Mouse (Mus musculus): ENCODE results near the gene Gpr88. TPM values are rescaled to one million over a fixed set of nuclear protein-coding genes. Genes with fewer than 3 reads are reported as not detected.

The Gpr88 gene
- total and polyA plus RNA-seq, 2 experiments from 2014 or later = 0.15 TPM; not detected in 1

GRCm38 (mm10) chr3:116290041-116290815, 36.9 kb upstream of the Gpr88 start:
- TF ChIP-seq EP300 (IDR thresholded peaks at IDR 0.05; ENCODE audit: low read depth) = no peak
- TF ChIP-seq CTCF (IDR thresholded peaks at IDR 0.05; ENCODE audit: low read depth) = no peak
- WGBS = 75% methylated on average over 9 of the region's 9 CpGs

GRCm38 (mm10) chr3:116288833-116289232, 35.5 kb upstream of the Gpr88 start:
- TF ChIP-seq EP300 (IDR thresholded peaks at IDR 0.05; ENCODE audit: low read depth) (no peak), CTCF (IDR thresholded peaks at IDR 0.05; ENCODE audit: low read depth) (no peak)
- Histone ChIP-seq H3K36me3 (replicated peaks; ENCODE audit: control insufficient read depth, insufficient read depth, low read length) (peaks cover 11% of the 10 kb centered on the region), H3K4me3 (ENCODE audit: low read depth, low read length) (no peak overlapping the region), H3K27me3 (ENCODE audit: control insufficient read depth, insufficient read depth, low read length) (no peaks in the 10 kb centered on the region), H3K27ac (ENCODE audit: low read depth) (no peak overlapping the region), H3K9me3 (replicated peaks; ENCODE audit: control insufficient read depth, low read length) (no peaks in the 10 kb centered on the region), H3K4me1 (ENCODE audit: control insufficient read depth, insufficient read depth) (no peaks in the 10 kb centered on the region), H3K9ac (replicated peaks; ENCODE audit: low read depth, low read length) (no peak overlapping the region), H3K4me2 (ENCODE audit: low read depth, low read length) (no peak overlapping the region)
- DNase-seq (ENCODE audit: low spot score) (peak; percentile 57), ATAC-seq (ENCODE audit: insufficient read depth, low read depth) (peak; percentile 76)
- 31% methylated on average over 6 of the region's 6 CpGs for WGBS

More at GRCm38 (mm10) chr3:116290041-116290815, 36.9 kb upstream of the Gpr88 start:
- H3K27ac ChIP-seq (ENCODE audit: low read depth) = no peak overlapping the region
- no peaks in the 10 kb centered on the region for H3K9me3 ChIP-seq (replicated peaks; ENCODE audit: control insufficient read depth, low read length)
- H3K36me3 ChIP-seq (replicated peaks; ENCODE audit: control insufficient read depth, insufficient read depth, low read length) = peaks cover 13% of the 10 kb centered on the region
- ATAC-seq (ENCODE audit: insufficient read depth, low read depth) (no peak), DNase-seq (ENCODE audit: low spot score) (no peak)
- H3K4me1 ChIP-seq (ENCODE audit: control insufficient read depth, insufficient read depth) = no peaks in the 10 kb centered on the region
- H3K4me3 ChIP-seq (ENCODE audit: low read depth, low read length) = no peak overlapping the region
- H3K9ac ChIP-seq (replicated peaks; ENCODE audit: low read depth, low read length) = no peak overlapping the region
- no peaks in the 10 kb centered on the region for H3K27me3 ChIP-seq (ENCODE audit: control insufficient read depth, insufficient read depth, low read length)
- H3K4me2 ChIP-seq (ENCODE audit: low read depth, low read length) = no peak overlapping the region

- no peak for ATAC-seq (ENCODE audit: insufficient read depth, low read depth)
These were observed 31.4 kb upstream of the Gpr88 start for GRCm38 (mm10) chr3:116284735-116285134.

DNA sequence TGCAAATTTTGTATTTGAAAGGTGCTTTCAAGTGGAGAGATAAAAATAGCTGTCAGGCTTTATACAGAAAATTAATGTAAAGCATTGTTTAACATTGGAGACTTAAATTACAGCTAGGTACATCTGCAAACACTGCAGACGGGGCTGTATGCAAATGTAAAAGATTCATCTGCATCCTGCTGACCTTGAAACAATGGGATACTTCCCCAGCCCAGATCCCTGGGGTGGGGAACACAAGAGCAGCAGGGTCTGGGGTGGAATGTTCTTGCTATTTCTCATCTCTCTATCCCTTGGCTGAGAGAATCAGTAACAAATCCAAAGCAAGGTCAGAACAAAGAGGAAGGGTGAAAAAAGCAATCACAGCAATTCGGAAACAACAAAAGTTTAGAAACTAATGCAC, 30.7 kb upstream of the Gpr88 start:
- Histone ChIP-seq H3K4me3 (ENCODE audit: low read depth, low read length) (no peak overlapping the region), H3K9ac (replicated peaks; ENCODE audit: low read depth, low read length) (no peak overlapping the region), H3K27ac (ENCODE audit: low read depth) (no peak overlapping the region), H3K9me3 (replicated peaks; ENCODE audit: control insufficient read depth, low read length) (no peaks in the 10 kb centered on the region), H3K4me1 (ENCODE audit: control insufficient read depth, insufficient read depth) (no peaks in the 10 kb centered on the region), H3K4me2 (ENCODE audit: low read depth, low read length) (no peak overlapping the region), H3K36me3 (replicated peaks; ENCODE audit: control insufficient read depth, insufficient read depth, low read length) (peaks cover 6% of the 10 kb centered on the region; the same call in 1 of the 2 replicates), H3K27me3 (ENCODE audit: control insufficient read depth, insufficient read depth, low read length) (no peaks in the 10 kb centered on the region)
- DNase-seq (ENCODE audit: low spot score) (no peak), ATAC-seq (ENCODE audit: insufficient read depth, low read depth) (no peak)
- 53% methylated on average over 2 of the region's 2 CpGs for WGBS
- TF ChIP-seq CTCF (IDR thresholded peaks at IDR 0.05; ENCODE audit: low read depth) (no peak), EP300 (IDR thresholded peaks at IDR 0.05; ENCODE audit: low read depth) (no peak)

More at GRCm38 (mm10) chr3:116284735-116285134, 31.4 kb upstream of the Gpr88 start:
- H3K9me3 ChIP-seq (replicated peaks; ENCODE audit: control insufficient read depth, low read length) = no peaks in the 10 kb centered on the region
- H3K9ac ChIP-seq (replicated peaks; ENCODE audit: low read depth, low read length) = no peak overlapping the region
- TF ChIP-seq EP300 (IDR thresholded peaks at IDR 0.05; ENCODE audit: low read depth) (no peak), CTCF (IDR thresholded peaks at IDR 0.05; ENCODE audit: low read depth) (no peak)
- DNase-seq (ENCODE audit: low spot score) = no peak
- H3K4me3 ChIP-seq (ENCODE audit: low read depth, low read length) = no peak overlapping the region
- WGBS = 95% methylated on average over 4 of the region's 4 CpGs
- H3K27me3 ChIP-seq (ENCODE audit: control insufficient read depth, insufficient read depth, low read length) = no peaks in the 10 kb centered on the region
- H3K27ac ChIP-seq (ENCODE audit: low read depth) = no peak overlapping the region
- H3K4me2 ChIP-seq (ENCODE audit: low read depth, low read length) = no peak overlapping the region
- H3K4me1 ChIP-seq (ENCODE audit: control insufficient read depth, insufficient read depth) = no peaks in the 10 kb centered on the region
- H3K36me3 ChIP-seq (replicated peaks; ENCODE audit: control insufficient read depth, insufficient read depth, low read length) = peaks cover 5% of the 10 kb centered on the region; the same call in 1 of the 2 replicates

- no peaks in the 10 kb centered on the region for H3K4me1 ChIP-seq (ENCODE audit: control insufficient read depth, insufficient read depth)
- H3K27me3 ChIP-seq (ENCODE audit: control insufficient read depth, insufficient read depth, low read length) = no peaks in the 10 kb centered on the region
- H3K4me3 ChIP-seq (ENCODE audit: low read depth, low read length) = no peak overlapping the region
- no peak overlapping the region for H3K27ac ChIP-seq (ENCODE audit: low read depth)
- peaks cover 13% of the 10 kb centered on the region; the same call in 1 of the 2 replicates for H3K36me3 ChIP-seq (replicated peaks; ENCODE audit: control insufficient read depth, insufficient read depth, low read length)
- no peak for DNase-seq (ENCODE audit: low spot score)
- ATAC-seq (ENCODE audit: insufficient read depth, low read depth) = no peak
- H3K9me3 ChIP-seq (replicated peaks; ENCODE audit: control insufficient read depth, low read length) = no peaks in the 10 kb centered on the region
- no peak overlapping the region for H3K9ac ChIP-seq (replicated peaks; ENCODE audit: low read depth, low read length)
- 79% methylated on average over 6 of the region's 6 CpGs for WGBS
- no peak overlapping the region for H3K4me2 ChIP-seq (ENCODE audit: low read depth, low read length)
- TF ChIP-seq CTCF (IDR thresholded peaks at IDR 0.05; ENCODE audit: low read depth) (no peak), EP300 (IDR thresholded peaks at IDR 0.05; ENCODE audit: low read depth) (no peak)
These were observed 28.4 kb upstream of the Gpr88 start for GRCm38 (mm10) chr3:116281663-116282062.
